Mouse (Mus musculus) thymus, adult 2 months (tissue): ENCODE measurements around the gene Igf1r.

Experiments used
- CTCF ChIP-seq: fragments of 200-500 bp; IDR thresholded peaks from 2 replicates; pipeline ENCODE4 v1.5.1; 2012; ENCODE audit warnings: mild to moderate bottlenecking, control low read depth, low read length, moderate library complexity, borderline replicate concordance; ENCODE audit not compliant: control insufficient read depth, poor library complexity, insufficient read depth; ENCODE audit errors: extremely low read depth
- POLR2A ChIP-seq: fragments of 200-500 bp; IDR thresholded peaks from 2 replicates; pipeline ENCODE4 v1.6.1; 2012; ENCODE audit warnings: mild to moderate bottlenecking, low read length, control low read depth, moderate library complexity; ENCODE audit not compliant: control insufficient read depth, poor library complexity, insufficient read depth; ENCODE audit errors: extremely low read depth

- TF ChIP-seq POLR2A (no peak), CTCF (no peak)
Observed at GRCm38 (mm10) chr7:68152458-68152857, 199.8 kb downstream of the Igf1r start.
